Mouse (Mus musculus) spleen, adult 2 months (tissue): ENCODE results near the gene Necab2. TPM values are rescaled to one million over a fixed set of nuclear protein-coding genes. Genes with fewer than 3 reads are reported as not detected.

Experiments
- DNase-seq, 2 experiments: peaks; one replicate each; pipeline versions ENCODE4 v3.0.0 to v3.0.0-alpha.2; 2012 to 2021; ENCODE audit warnings: low spot score in 2 of 2, low read depth in 1 of 2
- H3K27ac ChIP-seq: fragments of 200-500 bp; 2 replicates; pipeline ENCODE4 v1.5.1; 2012; ENCODE audit warnings: low read length, inconsistent platforms; ENCODE audit not compliant: insufficient read depth
- H3K27me3 ChIP-seq: fragments of 200-500 bp; 2 replicates; pipeline ENCODE4 v1.6.1; 2012; ENCODE audit warnings: mild to moderate bottlenecking, moderate library complexity, low read length, inconsistent platforms; ENCODE audit not compliant: control insufficient read depth, insufficient read depth
- H3K36me3 ChIP-seq: fragments of 200-500 bp; 2 replicates; pipeline ENCODE4 v1.6.1; 2012; ENCODE audit warnings: mild to moderate bottlenecking, low read length, inconsistent platforms; ENCODE audit not compliant: control insufficient read depth, insufficient read depth
- H3K4me1 ChIP-seq: fragments of 200-500 bp; 2 replicates; pipeline ENCODE4 v1.6.1; 2011; ENCODE audit warnings: inconsistent platforms; ENCODE audit not compliant: control insufficient read depth, insufficient read depth, insufficient read length
- H3K4me3 ChIP-seq: fragments of 200-500 bp; 2 replicates; pipeline ENCODE4 v1.5.1; 2011; ENCODE audit warnings: mild to moderate bottlenecking, inconsistent platforms; ENCODE audit not compliant: insufficient read depth, insufficient read length; ENCODE audit errors: extremely low read depth
- CTCF ChIP-seq: fragments of 200-500 bp; IDR thresholded peaks from 2 replicates; pipeline ENCODE4 v1.5.1; 2011; ENCODE audit warnings: mild to moderate bottlenecking, inconsistent platforms; ENCODE audit not compliant: insufficient read depth, insufficient read length, insufficient replicate concordance; ENCODE audit errors: extremely low read depth
- POLR2A ChIP-seq: fragments of 200-500 bp; IDR thresholded peaks from 2 replicates; pipeline ENCODE4 v1.6.1; 2011; ENCODE audit warnings: low read depth, low read length, inconsistent platforms
- WGBS: fragments of 180-500 bp; shearing (Covaris S2); methylation state at CpG from one replicate; pipeline ENCODE4 v1.1.7; 2018; 5-methylcytosine and 5-hydroxymethylcytosine counted together
- polyA plus RNA-seq: library from polyadenylated mRNA; depleted of rRNA; stranded (reverse); fragments of >200 nt; gene quantifications from 2 replicates; pipeline ENCODE4 v1.2.3, GENCODE M21; 2012

Necab2 gene
- polyA plus RNA-seq, 1 experiment = 0.23 TPM

DNA sequence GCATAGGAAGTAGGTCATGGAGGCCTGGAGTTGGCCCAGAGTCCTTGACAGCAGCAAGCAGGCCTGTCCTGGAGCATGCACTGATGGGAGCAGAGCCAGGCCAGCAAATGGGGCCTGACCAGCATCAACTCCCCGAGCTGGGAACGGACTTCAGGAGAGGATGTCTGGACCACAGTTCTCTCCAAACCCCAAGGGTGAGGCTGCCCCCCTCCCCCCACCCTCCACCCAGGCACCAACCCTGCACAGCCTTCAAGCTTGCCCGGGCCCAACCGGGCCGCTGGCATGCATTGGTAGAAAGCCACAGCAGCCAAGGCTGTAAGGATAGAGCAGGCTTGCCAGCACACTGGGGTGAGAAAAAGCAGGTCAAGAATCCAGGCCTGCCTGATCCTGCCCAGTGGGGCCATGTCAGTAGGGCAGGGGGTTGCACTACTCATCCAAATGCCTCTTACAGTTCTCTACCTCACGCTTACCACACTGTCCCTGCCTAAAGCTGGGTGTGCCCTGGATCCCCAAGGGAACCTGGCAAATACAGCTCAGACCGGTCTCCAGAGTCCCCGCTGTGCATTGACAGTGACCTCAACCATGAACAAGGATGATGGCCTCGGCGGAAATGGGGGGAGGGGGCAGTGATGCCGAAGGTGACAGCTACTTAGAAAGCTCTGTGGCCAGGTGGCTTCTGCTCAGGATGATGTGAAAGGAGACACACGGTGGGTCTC, 18.7 kb upstream of the Necab2 start:
- peaks cover 55% of the 10 kb centered on the region for H3K4me1 ChIP-seq
- no peaks in the 10 kb centered on the region for H3K36me3 ChIP-seq
- no peaks in the 10 kb centered on the region for H3K27me3 ChIP-seq
- DNase-seq = peak in 1 of 2 experiments; percentile 53
- TF ChIP-seq POLR2A (no peak), CTCF (no peak)
- WGBS = 44% methylated on average over 12 of the region's 12 CpGs
- no peak overlapping the region for H3K4me3 ChIP-seq
- H3K27ac ChIP-seq = peak overlapping the region; percentile 30; the same call in 1 of the 2 replicates

GRCm38 (mm10) chr8:119428350-119428740, 18.2 kb upstream of the Necab2 start:
- no peak for DNase-seq
- H3K4me1 ChIP-seq = peaks cover 50% of the 10 kb centered on the region
- no peaks in the 10 kb centered on the region for H3K27me3 ChIP-seq
- H3K4me3 ChIP-seq = no peak overlapping the region
- H3K27ac ChIP-seq = peak overlapping the region; percentile 30; the same call in 1 of the 2 replicates
- 45% methylated on average over 7 of the region's 7 CpGs for WGBS
- TF ChIP-seq POLR2A (no peak), CTCF (no peak)
- H3K36me3 ChIP-seq = no peaks in the 10 kb centered on the region

GRCm38 (mm10) chr8:119428766-119429327, 17.7 kb upstream of the Necab2 start:
- Histone ChIP-seq H3K36me3 (no peaks in the 10 kb centered on the region), H3K4me3 (no peak overlapping the region), H3K27ac (no peak overlapping the region), H3K4me1 (peaks cover 46% of the 10 kb centered on the region), H3K27me3 (no peaks in the 10 kb centered on the region)
- no peak for TF ChIP-seq CTCF
- no peak for DNase-seq
- 67% methylated on average over 5 of the region's 5 CpGs for WGBS

DNA sequence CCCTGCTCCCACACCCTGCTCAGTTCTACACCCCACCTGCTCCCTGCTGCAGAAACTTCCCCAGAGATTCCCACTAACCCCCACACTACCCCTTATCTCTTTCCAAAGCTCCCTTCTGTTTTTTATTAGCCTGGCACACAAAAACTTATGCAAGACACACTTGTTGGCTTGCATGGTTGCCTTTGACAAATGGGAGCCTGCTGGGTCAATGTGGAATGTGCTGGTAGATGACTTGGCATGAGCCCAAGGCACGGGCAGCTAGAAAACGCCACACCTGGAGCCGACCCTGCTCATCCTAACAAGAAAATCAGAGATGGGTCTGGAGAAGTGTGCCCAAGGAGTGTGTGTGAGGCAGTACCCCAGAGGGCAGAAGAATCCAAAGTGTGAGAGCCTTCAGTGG, 17.0 kb upstream of the Necab2 start:
- TF ChIP-seq CTCF = no peak
- TF ChIP-seq POLR2A = no peak
- peaks cover 40% of the 10 kb centered on the region for H3K4me1 ChIP-seq
- no peaks in the 10 kb centered on the region for H3K27me3 ChIP-seq
- no peaks in the 10 kb centered on the region for H3K36me3 ChIP-seq
- no peak overlapping the region for H3K27ac ChIP-seq
- 90% methylated on average over 3 of the region's 3 CpGs for WGBS
- H3K4me3 ChIP-seq = no peak overlapping the region
- no peak for DNase-seq

DNA sequence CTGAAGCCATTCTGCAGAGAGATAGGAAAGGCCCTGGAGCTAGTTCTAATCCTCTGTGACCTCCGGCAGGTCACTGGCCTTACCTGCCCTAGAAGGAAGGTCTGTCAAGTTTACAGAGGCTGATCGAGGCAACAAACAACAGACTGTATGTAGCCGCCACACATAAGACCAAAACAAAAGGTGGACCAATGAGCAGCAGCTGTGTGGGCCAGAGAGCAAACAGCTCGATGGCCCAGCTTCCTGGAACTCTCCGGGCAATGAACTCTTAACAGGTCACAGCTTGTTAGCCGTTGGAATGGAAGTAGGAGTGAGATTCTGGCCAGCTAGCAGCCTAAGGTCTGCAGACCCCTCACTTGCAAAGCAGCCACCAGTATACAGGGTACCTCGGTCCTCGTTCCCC, 16.3 kb upstream of the Necab2 start:
- H3K27ac ChIP-seq = no peak overlapping the region
- WGBS = 89% methylated on average over 8 of the region's 8 CpGs

GRCm38 (mm10) chr8:119430690-119431089, 15.8 kb upstream of the Necab2 start:
- H3K27ac ChIP-seq = no peak overlapping the region
- TF ChIP-seq CTCF (no peak), POLR2A (no peak)

More for the DNA sequence above, 16.3 kb upstream of the Necab2 start:
- TF ChIP-seq CTCF (no peak), POLR2A (no peak)
- DNase-seq = no peak
- no peaks in the 10 kb centered on the region for H3K36me3 ChIP-seq
- H3K27me3 ChIP-seq = no peaks in the 10 kb centered on the region
- no peak overlapping the region for H3K4me3 ChIP-seq
- peaks cover 33% of the 10 kb centered on the region for H3K4me1 ChIP-seq

GRCm38 (mm10) chr8:119432372-119432771, 14.1 kb upstream of the Necab2 start:
- no peak for TF ChIP-seq CTCF
- no peak for TF ChIP-seq POLR2A
- WGBS = 95% methylated on average over 3 of the region's 3 CpGs
- no peaks in the 10 kb centered on the region for H3K36me3 ChIP-seq
- H3K4me1 ChIP-seq = peaks cover 31% of the 10 kb centered on the region
- DNase-seq = no peak
- H3K27ac ChIP-seq = no peak overlapping the region
- no peaks in the 10 kb centered on the region for H3K27me3 ChIP-seq
- no peak overlapping the region for H3K4me3 ChIP-seq

More at GRCm38 (mm10) chr8:119430690-119431089, 15.8 kb upstream of the Necab2 start:
- WGBS = 95% methylated on average over 7 of the region's 7 CpGs
- Histone ChIP-seq H3K4me1 (peaks cover 32% of the 10 kb centered on the region), H3K36me3 (no peaks in the 10 kb centered on the region), H3K4me3 (no peak overlapping the region), H3K27me3 (no peaks in the 10 kb centered on the region)
- DNase-seq = no peak
